Mouse (Mus musculus): ENCODE data around the gene Stxbp5.

DNA sequence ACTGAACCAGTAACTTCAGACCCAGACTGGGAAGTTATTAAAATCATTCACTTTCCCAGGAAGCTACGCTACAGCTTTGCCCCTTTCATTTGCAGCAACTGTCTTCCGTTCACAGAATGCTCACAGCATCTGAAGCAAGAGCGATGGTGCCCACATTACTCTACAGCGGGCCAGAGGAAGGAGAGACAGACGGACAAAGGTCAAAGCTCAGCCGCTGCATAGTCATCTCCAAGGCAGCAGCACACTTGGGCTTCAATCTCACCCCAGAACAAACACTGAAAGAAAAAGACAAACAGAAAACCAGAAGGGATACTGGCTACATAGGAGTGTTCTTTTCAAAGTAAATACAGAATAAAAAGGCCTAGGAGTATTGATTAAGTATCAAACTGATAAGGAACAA is 144.3 kb downstream of the Stxbp5 start:
- TF ChIP-seq GATA1 (IDR thresholded peaks at IDR 0.05; ENCODE audit: low read length): no peak
- TF ChIP-seq TAL1 (IDR thresholded peaks at IDR 0.05; ENCODE audit: low read length): no peak

All from erythroblast, embryonic 14.5 days (primary cell).